Mouse (Mus musculus) lung, postnatal 14 days (tissue): ENCODE measurements around the gene 4930539E08Rik.

Experiments used
- DNase-seq: peaks from one replicate; pipeline ENCODE4 v3.0.0; 2021

The 4930539E08Rik gene

DNA sequence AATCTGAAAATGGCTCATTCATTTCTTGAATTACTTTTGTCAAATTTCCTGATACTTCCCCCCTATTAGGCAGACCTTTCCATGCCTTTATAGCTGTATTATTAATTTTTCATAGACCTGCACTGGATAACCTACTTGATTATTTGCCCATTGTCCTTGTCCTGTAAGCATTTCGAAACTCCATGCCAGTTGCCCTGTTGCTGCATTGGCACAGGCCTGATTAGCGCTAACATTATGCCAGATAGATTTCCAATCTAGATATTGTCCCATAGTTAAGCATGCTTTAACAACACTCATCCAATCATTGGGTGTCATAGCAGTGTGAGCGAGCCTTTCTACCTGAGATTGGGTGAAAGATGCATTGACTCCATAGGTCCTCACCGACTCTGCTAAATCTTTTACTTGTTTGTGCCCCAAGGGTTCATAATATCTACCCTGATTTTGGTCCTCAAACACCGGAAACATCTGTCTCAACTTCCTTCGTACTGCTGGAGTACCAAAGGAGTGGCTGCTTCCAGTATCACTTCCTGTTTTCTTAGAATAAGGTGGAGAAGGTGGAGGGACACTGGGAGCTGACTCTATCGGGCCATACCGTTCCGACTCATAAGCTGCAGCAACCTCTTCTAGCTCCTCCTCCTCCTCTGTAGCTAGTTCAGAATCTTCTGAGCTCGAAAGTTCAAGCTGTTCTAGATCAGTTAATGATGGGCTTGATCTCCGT is 20.9 kb downstream of the 4930539E08Rik start:
- no peak for DNase-seq

- no peak for DNase-seq
Measured at GRCm38 (mm10) chr17:28886266-28886665, 28.9 kb downstream of the 4930539E08Rik start.

- DNase-seq, result no peak
Measured at GRCm38 (mm10) chr17:28885231-28885630, 29.9 kb downstream of the 4930539E08Rik start.

DNA sequence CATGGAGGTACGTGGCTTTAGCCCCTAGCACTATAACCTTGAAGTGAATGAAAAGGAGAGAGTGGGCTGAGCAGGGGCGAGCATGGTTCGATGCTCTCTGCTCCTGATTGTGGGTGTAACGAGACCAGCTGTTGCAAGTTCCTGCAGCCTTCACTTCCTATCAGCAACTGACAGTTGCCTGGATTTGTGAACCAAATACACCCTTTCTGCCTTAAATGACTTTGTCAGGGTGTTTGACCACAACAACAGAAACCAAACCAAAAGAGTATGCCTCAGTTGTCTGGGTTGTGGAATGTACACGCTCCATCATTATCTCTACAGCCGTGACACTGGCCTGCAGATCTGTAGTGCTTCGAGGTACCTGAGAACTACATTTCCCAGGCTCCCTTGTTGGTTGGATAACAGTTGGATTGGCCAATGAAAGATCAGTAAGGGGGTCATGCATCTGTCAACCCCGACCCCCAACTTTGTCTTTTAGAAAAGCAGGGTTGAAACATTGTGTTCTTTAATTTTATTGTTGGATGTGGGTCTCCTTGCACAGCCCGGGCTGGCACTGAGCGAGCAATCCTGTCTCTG is 31.1 kb downstream of the 4930539E08Rik start:
- no peak for DNase-seq

DNA sequence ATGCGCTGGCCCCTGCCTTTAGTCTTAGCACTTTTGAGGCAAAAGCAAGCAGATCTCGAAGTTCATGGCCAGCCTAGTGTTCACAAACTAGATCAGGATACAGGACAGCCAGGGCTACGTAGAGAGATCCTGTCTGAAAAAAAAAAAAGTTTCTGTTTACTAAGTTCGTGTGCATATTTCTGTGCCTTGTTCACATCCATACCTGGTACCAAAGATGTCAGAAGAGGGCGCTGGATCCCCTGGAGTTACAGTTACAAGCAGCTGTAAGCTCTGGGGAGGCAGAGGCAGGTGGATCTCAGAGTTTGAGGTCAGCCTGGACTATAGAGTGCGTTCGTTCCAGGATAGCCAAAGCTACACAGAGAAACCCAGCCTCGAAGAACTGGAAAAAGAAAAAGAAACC is 32.3 kb downstream of the 4930539E08Rik start:
- DNase-seq, result no peak

DNA sequence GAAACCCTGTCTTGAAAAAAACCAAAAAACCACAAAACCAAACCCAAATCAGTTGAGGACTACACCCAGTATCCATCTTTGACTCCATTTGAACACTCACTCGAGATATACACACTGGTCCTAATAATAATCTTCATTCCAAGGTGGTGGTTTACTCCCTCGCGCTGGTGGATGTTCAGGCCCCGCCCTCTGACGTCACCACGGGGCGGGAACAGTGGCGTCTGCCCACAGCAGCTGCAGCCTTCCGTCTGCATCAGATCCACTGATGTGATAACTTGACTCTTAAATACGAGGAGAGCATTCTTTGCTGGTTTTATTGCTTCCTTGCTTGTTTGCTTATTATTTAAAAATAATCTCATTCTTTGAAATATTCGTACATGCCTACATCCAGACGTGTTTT is 32.8 kb downstream of the 4930539E08Rik start:
- DNase-seq, result peak; percentile 65

GRCm38 (mm10) chr17:28879931-28880391 is 35.2 kb downstream of the 4930539E08Rik start:
- DNase-seq, result peak; percentile 82

DNA sequence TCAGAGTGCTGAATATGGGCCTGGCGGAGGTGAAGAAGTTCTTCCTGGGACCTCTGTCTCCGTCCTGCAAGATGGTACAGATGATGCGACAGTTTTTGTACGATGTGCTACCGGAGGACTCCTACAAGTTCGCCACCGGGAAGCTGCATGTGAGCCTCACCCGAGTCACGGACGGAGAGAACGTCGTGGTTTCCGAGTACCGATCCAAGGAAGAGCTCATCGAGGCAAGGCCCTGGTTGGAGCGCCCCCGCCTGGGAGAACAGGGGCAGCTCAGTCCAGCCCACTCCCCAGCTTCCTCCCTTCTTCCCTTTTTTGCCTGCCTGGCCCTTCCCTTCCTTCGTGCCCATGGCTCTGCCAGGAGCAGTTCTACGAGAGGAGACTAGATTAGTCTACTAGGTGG is 38.3 kb downstream of the 4930539E08Rik start:
- peak; percentile 32 for DNase-seq

DNA sequence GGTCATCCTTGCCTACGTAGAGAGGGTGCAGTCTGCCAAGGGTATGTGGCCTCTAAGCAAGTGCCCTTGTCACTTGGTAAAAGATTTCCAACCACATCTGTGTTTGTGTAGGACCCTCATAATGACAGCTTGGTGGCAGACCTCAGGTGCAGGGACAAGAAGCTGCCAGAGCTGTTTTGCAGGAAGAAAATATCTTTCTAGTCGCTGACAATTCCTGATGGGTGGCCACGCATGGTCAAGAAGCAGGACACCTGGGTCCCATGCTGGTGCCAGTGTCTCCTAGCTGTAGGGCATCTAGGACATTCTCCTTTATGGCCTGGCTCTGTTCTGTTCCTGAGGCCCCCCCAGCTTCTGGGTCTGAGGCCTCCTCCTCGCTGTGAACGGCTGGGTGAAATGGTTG is 38.8 kb downstream of the 4930539E08Rik start:
- no peak for DNase-seq

DNA sequence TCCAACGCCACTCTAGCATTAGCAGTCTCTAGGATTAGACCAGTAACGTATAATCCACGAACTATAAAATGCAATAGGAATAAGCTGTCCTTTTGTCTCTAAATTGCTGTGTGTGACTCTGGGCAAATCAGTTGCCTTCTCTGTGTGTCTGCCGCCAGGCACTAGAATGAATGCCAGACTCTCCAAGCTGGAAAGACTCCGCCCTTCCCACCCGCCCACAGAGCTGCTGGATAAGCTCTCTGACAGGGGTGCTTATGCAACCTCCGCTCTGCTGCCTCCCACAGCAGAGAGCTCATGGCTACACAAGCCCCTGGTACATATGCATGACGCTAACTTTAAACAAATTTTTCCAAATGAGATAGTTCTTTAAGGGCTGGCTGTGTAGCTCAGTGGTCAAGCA is 39.8 kb downstream of the 4930539E08Rik start:
- DNase-seq, result peak; percentile 65

DNA sequence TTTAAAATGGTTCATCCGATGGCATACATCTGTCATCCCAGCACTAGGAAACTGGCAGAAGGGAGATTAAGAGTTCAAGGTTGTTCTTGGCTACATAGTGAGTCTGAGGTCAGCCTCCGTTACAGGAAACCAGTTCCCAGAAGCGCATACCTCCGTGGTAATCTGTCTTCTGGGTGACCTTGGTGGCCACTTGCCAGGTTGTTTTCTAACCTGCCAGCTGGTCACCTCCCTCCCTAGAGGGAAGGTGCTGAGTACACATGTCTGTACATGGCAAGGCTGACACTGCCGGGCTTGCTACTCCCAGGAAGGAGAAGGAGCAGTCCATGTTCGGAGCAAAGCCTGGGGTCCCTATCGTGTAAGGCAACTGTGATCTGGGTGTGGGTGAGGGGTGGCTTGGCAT is 40.3 kb downstream of the 4930539E08Rik start:
- no peak for DNase-seq

GRCm38 (mm10) chr17:28874216-28874615 is 40.9 kb downstream of the 4930539E08Rik start:
- no peak for DNase-seq

GRCm38 (mm10) chr17:28872322-28872721 is 42.8 kb downstream of the 4930539E08Rik start:
- DNase-seq, result no peak

GRCm38 (mm10) chr17:28871831-28872230 is 43.3 kb downstream of the 4930539E08Rik start:
- no peak for DNase-seq

DNA sequence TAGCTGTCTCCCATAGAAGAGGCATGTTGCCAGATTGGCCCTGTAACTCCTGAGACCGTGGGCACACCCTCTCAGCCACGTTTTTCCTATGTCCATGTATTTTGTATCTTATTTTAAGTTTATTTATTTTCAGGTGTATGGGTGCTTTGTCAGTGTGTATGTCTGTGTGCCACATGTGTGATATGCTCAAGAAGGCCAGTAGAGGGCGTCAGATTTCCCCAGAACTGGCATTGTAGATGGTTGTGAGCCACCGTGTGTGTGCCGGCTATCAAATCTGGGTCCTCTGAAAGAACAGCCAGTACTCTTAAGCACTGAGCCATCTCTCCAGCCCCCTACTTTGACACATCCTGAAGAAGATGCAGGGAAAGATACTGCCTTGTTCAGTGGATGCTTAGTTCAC is 44.7 kb downstream of the 4930539E08Rik start:
- no peak for DNase-seq

GRCm38 (mm10) chr17:28869412-28870110 is 45.6 kb downstream of the 4930539E08Rik start:
- no peak for DNase-seq

- DNase-seq, result no peak
Measured at GRCm38 (mm10) chr17:28867381-28867780, 47.7 kb downstream of the 4930539E08Rik start.

GRCm38 (mm10) chr17:28866921-28867320 is 48.2 kb downstream of the 4930539E08Rik start:
- no peak for DNase-seq

DNA sequence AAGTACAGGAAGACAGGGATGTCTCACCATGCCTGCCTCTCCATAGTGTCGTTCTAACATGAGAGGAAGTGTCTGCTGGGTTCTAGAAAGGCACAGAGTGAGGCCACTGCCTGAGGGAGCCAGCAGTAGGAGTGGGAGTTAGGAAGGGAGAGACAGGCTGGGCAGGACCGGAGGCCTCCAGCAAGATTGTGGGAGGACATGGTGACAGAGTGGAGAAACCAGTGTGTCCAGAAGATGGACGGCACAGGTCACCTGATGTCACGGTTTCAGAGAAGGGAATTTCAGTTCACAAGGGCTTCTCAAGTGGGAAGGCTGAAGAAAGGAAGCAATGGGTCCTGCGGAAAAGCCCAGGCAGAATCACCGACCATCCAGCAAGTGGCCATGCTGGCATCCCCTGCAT is 50.7 kb downstream of the 4930539E08Rik start:
- no peak for DNase-seq

GRCm38 (mm10) chr17:28863926-28864325 is 51.2 kb downstream of the 4930539E08Rik start:
- no peak for DNase-seq

- peak; percentile 46 for DNase-seq
Measured at GRCm38 (mm10) chr17:28858205-28858604, 56.9 kb downstream of the 4930539E08Rik start, which contains the start of gene Pnpla1. Pnpla1 (plus strand) TSS chr17:28858411.

GRCm38 (mm10) chr17:28856030-28856429 is 59.1 kb downstream of the 4930539E08Rik start:
- peak; percentile 34 for DNase-seq

- peak; percentile 29 for DNase-seq
Measured at GRCm38 (mm10) chr17:28855166-28855885, 59.8 kb downstream of the 4930539E08Rik start.
